Mouse (Mus musculus): ENCODE measurements at regions not wholly inside any gene's neighbourhood (a gene's known extent, or its start where the extent isn't known, plus 50 kb on each side); places are given as distances from the start of the nearest gene placed in this dataset.

DNA sequence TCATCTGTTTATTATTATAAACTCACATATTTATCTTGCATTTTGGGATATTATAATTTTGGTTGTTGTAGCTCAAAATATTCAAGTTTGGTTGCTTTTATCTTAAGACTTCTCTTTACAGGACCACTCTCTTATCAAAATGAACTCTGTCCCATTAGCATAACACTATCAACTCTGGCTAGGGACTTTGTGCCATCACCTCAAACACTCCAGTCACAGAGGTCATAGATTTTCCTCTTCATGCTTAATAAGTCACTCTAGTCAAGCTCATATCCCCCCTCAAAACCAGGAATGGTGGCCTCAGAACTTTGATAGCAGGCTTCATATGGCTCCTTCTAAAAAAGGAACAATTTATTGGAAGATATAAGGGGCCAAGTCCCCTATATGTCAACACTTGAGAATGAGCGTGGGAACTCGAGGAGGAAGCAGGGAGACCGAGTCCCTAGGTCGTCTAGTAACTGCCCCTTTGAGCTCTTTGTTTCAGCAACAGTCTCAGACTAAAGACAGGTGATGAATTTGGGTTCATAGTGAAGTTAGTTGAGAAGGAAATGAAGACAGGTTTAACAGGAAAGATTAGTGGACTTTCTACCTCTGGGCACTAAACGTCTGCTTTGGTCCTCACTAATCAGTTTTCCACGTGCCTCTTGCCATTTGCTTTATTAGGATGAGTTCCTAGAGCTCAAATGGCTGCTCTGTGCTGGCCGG lies 565.4 kb upstream of the Pkn2 start:
- no peak for DNase-seq (ENCODE audit: low spot score in 2 of 2)

DNA sequence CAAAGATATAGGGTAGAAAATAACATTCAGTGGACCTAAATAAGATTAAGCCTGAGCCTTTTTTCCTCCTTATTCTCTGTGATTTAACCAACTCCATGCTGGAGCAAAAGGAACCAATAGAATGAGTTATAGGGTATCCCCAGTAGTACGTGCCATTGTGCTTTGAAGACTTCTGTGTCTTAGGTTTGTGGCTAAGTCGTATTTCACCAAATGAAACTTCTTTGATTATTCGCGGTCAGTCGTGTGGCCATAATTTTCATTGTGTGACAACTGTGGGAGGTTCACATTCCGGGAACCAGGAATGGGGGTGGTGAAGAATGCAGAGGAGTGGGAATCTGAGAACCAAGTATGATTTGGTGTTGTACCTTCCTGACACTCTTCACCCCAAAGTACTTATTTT lies 535.6 kb upstream of the Pkn2 start:
- no peak for DNase-seq (ENCODE audit: low spot score in 2 of 2)

GRCm38 (mm10) chr3:143411655-143412054 lies 529.9 kb upstream of the Pkn2 start:
- no peak for DNase-seq (ENCODE audit: low spot score in 2 of 2)

DNA sequence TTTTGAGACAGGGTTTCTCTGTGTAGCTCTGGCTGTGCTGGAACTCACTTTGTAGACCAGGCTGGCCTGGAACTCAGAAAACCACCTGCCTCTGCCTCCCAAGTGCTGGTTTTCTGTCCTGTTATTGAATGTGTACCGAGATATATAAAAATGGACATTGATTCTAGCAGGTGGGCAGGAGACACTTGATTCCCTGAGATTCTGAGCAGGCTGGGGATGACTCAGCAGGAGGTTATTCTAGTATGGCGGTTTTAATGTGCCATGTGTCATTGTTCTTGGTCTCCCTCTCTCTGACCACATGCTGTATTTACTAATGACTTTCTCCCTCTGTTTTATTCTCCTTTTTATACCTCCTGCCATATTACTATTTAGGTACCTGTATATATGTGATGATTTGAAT lies 517.2 kb upstream of the Pkn2 start:
- DNase-seq (ENCODE audit: low spot score in 2 of 2): no peak

DNA sequence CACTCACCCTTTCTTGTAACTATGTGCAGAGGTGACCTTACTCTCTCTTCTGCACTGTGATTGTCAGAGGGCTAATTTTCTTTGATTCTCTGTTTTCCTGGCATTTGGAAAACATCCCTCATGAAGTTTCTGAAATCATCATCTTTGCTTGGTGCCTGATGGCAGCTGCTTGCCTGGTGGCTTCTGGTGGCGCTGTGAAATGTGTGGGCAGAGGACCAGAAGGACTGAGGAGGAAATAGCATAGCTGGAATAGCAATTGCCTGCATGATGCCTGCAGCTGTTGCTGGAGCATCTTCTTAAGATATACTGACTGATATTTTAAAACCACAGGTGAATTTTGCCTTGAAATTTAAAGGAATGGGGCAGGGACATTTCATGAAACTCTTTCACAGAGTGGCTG lies 502.6 kb upstream of the Pkn2 start:
- DNase-seq (ENCODE audit: low spot score in 2 of 2): no peak

DNA sequence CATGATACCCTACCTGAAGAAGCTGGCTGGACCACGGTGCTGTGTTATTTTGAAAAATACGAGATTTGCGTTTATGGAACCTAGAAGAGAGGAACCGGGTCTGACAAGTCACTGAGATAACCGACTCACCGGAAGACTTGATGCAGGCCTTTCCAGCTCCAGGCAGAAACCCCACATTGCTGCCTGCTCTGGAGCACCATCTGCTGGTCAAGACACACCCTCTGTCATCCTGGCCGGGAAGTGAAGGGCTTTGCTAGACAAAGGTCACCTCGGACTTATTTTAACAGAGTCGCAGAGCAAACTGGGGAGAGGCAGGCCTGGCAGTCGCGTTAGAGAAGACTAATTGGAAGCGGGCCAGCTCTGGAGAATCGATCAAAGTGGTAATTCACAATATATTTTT lies 497.4 kb upstream of the Pkn2 start:
- peak; percentile 38 to 66 for DNase-seq (ENCODE audit: low spot score in 2 of 2)

GRCm38 (mm10) chr3:143377446-143377845 lies 495.6 kb upstream of the Pkn2 start:
- DNase-seq (ENCODE audit: low spot score in 2 of 2): no peak

GRCm38 (mm10) chr3:143375527-143376061 lies 493.8 kb upstream of the Pkn2 start:
- no peak for DNase-seq (ENCODE audit: low spot score in 2 of 2)

DNA sequence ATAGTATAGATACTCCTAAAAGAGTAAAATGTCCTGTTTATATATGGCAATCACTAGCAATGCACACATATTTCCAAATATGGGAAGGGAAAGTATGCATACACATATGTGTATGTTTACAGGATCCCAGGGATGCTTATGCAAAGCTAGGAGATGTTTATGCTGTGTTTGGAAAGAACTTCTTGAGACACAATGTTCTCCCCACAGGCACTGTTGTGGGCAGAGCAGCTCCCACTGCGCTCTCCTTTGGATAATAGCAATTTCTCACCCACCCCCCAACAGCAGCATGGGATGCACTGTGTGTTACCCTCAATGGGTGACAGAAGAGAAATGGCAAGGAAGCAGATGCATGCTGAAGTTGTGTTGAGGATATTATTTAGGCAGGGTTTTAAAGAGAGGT lies 491.7 kb upstream of the Pkn2 start:
- DNase-seq (ENCODE audit: low spot score in 2 of 2): no peak

DNA sequence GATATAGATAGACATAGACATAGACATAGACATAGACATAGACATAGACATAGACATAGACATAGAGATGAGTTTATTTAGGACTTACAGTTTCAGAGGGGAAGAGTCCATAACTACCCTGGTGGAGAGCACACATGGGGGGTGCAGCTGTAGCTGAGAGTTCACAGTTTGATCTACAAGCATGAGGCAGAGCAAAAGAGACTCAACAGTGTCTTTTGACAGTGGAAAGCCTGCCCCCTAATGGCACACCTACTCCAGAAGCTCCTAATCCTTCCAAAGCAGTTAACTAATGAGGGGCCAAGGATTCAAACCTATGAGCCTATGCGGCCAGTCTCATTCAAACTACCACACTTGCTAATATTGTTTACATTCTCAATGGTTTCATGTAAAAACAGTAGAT lies 487.2 kb upstream of the Pkn2 start:
- no peak for DNase-seq (ENCODE audit: low spot score in 2 of 2)

DNA sequence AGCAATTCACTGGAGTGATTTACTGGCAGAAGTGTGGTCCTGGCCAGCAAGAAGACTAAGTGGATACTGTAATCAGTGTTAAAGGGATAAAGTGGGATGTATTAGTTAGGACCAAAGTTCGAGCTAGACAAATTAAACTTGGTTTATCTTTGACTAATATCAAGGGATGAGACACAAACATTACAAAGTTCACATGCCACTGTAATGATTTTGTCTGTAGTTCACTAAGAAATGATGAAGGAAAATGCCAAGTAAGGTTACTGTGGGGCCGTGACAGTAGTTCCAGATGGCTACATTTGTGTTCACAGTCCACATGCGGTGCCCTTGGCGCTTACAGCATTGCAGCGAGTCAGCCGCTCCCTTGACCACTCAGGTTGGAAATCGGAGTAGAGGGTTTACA lies 458.2 kb upstream of the Pkn2 start:
- DNase-seq (ENCODE audit: low spot score in 2 of 2): no peak

- no peak for DNase-seq (ENCODE audit: low spot score in 2 of 2)
These were observed 451.5 kb upstream of the Pkn2 start for GRCm38 (mm10) chr3:143333339-143333738.

DNA sequence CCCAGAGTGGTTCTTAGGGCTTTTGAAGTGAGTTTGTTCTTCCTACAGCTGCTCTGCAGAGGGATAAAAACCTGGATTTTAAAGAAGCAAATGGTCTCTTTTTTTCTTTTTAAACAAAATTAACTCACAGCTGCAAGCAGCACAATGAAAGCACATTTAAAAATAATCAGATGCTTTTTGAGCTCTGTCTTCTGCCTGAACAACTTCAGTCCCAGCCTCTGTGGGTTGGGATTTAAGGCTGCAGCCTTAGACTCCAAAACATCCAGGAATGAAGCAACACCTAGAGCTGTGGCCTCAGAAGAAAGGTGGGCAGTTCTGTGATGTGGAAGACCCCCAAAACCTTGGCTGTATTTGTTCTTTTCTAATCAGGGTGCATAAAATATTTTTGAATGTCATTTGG lies 446.7 kb upstream of the Pkn2 start:
- no peak for DNase-seq (ENCODE audit: low spot score in 2 of 2)

DNA sequence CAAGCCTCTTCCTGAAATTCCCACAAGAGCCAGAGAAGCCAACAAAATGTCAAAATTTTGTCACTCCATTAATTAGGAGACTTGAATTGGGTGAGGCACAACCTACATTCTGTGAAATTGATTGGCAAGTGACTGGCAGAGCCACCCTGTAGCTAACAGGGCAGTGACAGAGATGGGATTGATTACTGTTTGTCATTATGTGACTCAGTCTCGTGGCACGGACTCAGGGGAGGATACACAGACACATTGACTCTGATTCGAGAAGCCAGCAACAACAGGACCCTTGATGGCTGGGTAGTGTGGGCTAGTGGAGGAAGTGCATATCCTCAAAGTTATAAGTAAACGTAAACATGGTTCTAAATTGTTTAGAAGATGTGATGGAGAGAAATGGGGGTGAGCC lies 445.8 kb upstream of the Pkn2 start:
- no peak for DNase-seq (ENCODE audit: low spot score in 2 of 2)

- DNase-seq (ENCODE audit: low spot score in 2 of 2): no peak
These were observed 434.7 kb upstream of the Pkn2 start for GRCm38 (mm10) chr3:143316457-143316856.

DNA sequence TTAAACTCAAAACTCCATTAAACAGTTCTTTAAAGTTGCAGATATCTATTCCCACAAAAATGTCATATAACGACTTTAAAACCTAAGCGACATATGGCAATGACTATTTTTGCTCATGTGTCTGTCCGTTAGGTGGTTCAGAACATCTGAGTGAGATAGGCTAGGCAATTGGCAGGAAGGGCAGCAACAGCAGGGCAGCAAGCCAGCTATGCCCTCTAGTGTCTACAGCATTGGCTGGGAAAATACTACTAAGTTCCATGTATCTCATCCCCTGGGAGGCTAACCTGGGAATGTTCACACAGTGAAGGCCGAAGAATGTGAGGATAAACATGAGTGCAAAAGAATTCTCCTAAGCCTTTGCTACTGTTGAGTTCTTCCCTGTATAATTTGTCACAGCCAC lies 410.0 kb upstream of the Pkn2 start:
- DNase-seq (ENCODE audit: low spot score in 2 of 2): no peak

DNA sequence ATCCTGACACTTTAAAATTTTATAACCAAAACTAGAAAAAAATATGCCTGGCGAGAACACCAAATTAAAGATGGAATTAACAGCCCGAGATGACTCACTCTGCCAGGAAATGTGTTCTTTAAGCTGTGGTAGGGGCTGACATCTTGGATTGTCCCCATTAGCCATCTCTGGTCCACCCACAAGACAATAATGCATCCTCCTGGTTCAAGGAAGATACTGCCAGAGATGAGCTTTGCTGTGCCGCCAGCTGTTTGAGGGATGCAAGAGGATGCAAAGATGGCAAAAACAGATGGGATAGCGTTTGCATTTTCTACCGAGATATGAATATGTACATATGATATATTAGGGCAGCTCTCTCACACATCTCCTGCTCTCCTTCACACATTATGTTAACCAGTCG lies 382.3 kb upstream of the Pkn2 start:
- DNase-seq (ENCODE audit: low spot score in 2 of 2): no peak

GRCm38 (mm10) chr3:143252643-143253042 lies 370.8 kb upstream of the Pkn2 start:
- DNase-seq (ENCODE audit: low spot score in 2 of 2): no peak

DNA sequence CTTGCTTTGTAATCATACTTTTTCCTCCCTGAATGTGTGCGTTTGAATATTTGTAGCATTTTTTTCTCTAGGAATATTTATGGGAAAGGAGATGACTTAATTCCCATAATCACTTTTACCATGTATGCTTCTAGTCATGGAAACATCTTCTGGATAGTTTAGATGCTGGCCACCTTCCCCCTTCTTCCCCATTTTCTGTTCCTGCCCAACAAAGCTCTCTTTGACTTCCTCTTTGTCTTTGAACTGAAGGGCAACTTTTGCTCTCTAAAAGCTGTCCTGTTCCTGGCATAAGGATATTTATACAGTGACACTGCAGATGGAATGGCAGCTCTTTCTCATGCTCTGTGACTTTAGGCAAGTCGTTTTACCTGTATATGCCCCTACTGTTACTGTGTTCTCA lies 370.2 kb upstream of the Pkn2 start:
- no peak for DNase-seq (ENCODE audit: low spot score in 2 of 2)

- no peak for DNase-seq (ENCODE audit: low spot score in 2 of 2)
These were observed 360.9 kb upstream of the Pkn2 start for GRCm38 (mm10) chr3:143242691-143243090.

DNA sequence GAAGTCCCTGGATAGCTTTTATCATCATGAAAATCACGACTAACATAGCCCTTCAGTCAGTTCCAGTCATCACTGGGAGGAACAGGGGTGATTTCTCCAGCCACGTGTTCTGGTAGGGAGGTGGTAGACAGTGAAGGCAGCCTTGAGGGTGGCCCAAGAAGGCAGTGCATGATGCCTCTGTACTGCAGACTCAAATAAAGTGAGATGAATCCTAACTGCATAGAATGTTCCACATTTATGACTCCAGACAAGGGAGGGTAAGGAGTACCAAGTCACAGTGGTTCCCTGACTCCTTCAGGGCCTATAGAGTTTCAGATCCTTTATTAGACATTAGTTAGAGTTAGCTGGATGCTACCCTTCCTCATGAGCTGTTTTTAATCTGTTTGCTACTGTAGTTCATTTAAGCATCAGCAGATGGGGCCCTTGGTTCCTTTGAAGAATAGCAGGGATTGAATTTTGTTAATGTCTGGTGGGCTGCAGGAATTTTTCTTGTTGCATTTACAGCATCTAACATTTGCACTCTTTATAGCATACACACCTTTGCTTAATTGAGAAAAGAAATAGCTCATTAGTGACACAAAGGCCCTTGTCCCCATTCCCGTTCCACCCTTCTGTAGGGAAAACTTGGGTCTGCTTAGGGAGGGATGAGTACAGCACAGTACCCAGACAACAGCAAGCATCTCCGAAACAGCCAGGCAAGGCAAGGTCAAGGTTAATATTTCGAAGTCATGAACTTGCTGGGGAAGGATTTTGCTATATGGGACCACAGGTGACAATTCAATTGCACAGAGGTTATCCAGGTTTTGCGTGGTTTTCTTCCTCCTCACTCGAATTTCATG lies 359.0 kb upstream of the Pkn2 start:
- no peak for DNase-seq (ENCODE audit: low spot score in 2 of 2)

DNA sequence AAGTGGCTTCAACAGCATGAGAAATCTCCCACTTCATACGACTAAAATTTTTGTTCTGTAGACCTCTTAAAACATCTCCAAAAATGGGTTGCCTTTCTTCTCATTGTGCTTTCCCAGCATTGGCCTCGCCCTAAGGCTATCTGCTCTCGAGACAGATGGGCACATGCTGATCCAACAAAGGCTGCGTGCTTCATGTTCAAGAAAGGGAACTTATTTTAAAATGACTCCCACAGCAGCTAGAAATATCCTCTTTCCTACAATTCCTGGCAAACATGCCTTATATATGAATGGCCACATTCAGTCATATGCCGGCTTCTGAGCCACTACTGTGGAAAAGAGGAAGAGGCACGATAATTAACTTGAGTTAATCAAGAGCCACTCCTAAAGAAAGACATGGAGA lies 356.7 kb upstream of the Pkn2 start:
- DNase-seq (ENCODE audit: low spot score in 2 of 2): no peak
